Mouse (Mus musculus) liver, embryonic 16.5 days (tissue): ENCODE measurements around the gene Mylk3. TPM values are rescaled to one million over a fixed set of nuclear protein-coding genes. Genes with fewer than 3 reads are reported as not detected.
A peak's percentile ranks its signal among the peaks of the same experiment; 100 is the strongest.

Experiments
- ATAC-seq: fragments of 200-750 bp; cut with Nextera tagmentation; 2 replicates; pipeline ENCODE4 v1.8.0; 2017; ENCODE audit warnings: low read depth, mild to moderate bottlenecking, moderate number of reproducible peaks, moderate library complexity
- H3K27ac ChIP-seq: fragments of 300-500 bp; sonication (generic); 2 replicates; pipeline ENCODE4 v1.5.1; 2014; ENCODE audit warnings: mild to moderate bottlenecking, low read length
- H3K27me3 ChIP-seq: fragments of 300-500 bp; sonication (generic); 2 replicates; pipeline ENCODE4 v1.6.1; 2014; ENCODE audit warnings: low read depth, low read length, mixed read lengths; ENCODE audit not compliant: control insufficient read depth, insufficient read depth
- H3K36me3 ChIP-seq: fragments of 300-500 bp; sonication (generic); 2 replicates; pipeline ENCODE4 v1.6.1; 2014; ENCODE audit warnings: mild to moderate bottlenecking; ENCODE audit not compliant: control insufficient read depth, insufficient read depth
- H3K4me1 ChIP-seq: fragments of 300-500 bp; sonication (generic); 2 replicates; pipeline ENCODE4 v1.6.1; 2014; ENCODE audit warnings: low read depth, low read length, mixed read lengths; ENCODE audit not compliant: control insufficient read depth
- H3K4me2 ChIP-seq: fragments of 300-500 bp; sonication (generic); 2 replicates; pipeline ENCODE4 v1.6.1; 2014; ENCODE audit warnings: low read depth, low read length, mixed read lengths
- H3K4me3 ChIP-seq: fragments of 300-500 bp; sonication (generic); 2 replicates; pipeline ENCODE4 v1.5.1; 2014; ENCODE audit warnings: low read depth, mild to moderate bottlenecking, low read length
- H3K9ac ChIP-seq: fragments of 300-500 bp; sonication (generic); 2 replicates; pipeline ENCODE4 v1.6.1; 2014; ENCODE audit warnings: low read depth, low read length
- H3K9me3 ChIP-seq: fragments of 300-500 bp; sonication (generic); replicated peaks from 2 replicates; pipeline ENCODE4 v1.6.1; 2016; ENCODE audit warnings: low read length; ENCODE audit not compliant: control insufficient read depth
- WGBS: fragments of 180-500 bp; shearing (Covaris S2); extraction: QIAGEN DNeasy Blood & Tissue Kit; methylation state at CpG from one replicate; pipeline ENCODE4 v1.1.7; 2014; ENCODE audit not compliant: insufficient replicate concordance; 5-methylcytosine and 5-hydroxymethylcytosine counted together
- polyA plus RNA-seq: library from polyadenylated mRNA; unstranded; fragments of >200 nt; fragmentation: Nextera tagmentation; extraction: Ambion mirVana; gene quantifications from 2 replicates; pipeline ENCODE4 v1.2.1, GENCODE M21; 2015

Mylk3 gene
- polyA plus RNA-seq, result 66.3 and 66.8 TPM in 2 replicates

DNA sequence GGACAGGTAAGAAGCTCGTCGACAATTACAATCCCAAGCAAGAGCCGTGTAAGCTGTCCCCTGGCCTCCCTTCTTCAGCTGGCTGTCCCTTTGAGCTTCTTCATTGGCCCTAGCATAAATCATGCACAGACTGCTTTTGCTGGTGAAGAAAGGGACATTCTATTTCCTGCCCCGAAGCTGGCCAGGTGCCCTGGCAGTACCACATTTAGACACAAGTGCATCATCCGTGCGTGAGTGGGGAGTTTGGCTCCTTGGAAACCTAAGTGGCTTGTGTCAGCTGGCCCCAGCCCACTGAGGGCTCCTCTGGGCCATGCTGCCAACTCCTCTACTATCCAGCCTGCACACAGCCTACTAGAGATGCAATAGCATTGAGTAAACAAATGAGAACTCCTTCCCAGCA is at the start of gene Mylk3:
Mylk3 (minus strand) TSS at position 141 of the 400 bp plus-strand sequence.
- WGBS, result 75% methylated on average over 6 of the region's 6 CpGs
- Histone ChIP-seq H3K27ac (no peak within 1 kb of the TSS), H3K9me3 (no peaks in the 10 kb centered on the region), H3K36me3 (no peaks in the 10 kb centered on the region), H3K27me3 (no peaks in the 10 kb centered on the region), H3K4me3 (no peak within 1 kb of the TSS), H3K4me1 (peaks cover 25% of the 10 kb centered on the region), H3K9ac (no peak within 1 kb of the TSS), H3K4me2 (no peak within 1 kb of the TSS)
- no peak for ATAC-seq

DNA sequence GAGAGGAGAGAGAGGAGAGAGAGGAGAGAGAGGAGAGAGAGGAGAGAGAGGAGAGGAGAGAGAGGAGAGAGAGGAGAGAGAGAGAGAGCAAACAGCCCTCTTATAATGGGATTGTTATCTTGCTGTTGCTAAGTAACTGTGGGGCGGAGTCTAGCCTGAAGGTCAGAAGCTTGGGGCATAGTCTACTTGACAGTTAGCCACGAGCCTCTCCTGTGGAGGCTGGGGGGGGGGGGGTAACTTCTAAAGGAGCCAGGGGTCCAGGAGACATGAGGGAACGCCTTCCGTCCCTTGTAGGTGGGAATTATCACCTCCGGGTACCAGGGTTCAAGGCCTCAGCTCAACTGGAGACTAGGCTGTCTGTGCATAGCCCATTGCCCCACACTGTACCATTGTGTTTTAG is 49.6 kb upstream of the Mylk3 start:
- H3K4me2 ChIP-seq, result no peak overlapping the region
- H3K9me3 ChIP-seq, result no peaks in the 10 kb centered on the region
- H3K36me3 ChIP-seq, result no peaks in the 10 kb centered on the region
- no peak for ATAC-seq
- H3K4me1 ChIP-seq, result peaks cover 18% of the 10 kb centered on the region
- H3K27me3 ChIP-seq, result no peaks in the 10 kb centered on the region
- no peak overlapping the region for H3K27ac ChIP-seq
- WGBS, result 54% methylated on average over 5 of the region's 5 CpGs
- no peak overlapping the region for H3K9ac ChIP-seq
- H3K4me3 ChIP-seq, result no peak overlapping the region

DNA sequence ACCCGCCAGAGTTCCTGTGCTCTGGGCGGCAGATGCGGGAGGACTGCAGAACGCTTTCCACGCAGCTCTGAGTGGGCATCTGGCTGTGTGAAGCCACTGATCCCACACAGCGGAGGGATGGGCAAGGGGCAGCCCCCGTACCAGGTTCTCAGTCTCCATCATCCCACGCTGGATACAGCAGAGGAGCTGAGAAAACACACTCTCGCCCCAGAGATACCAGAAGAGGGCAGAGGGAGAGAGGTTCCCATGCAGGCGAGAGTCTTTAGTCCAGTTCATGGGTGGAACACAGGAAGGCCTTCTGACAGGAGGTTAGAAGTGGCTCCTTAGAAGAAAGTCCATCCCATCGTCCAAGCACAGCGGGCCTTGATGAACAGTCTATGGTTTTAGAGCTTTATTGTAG is 48.7 kb upstream of the Mylk3 start:
- no peak overlapping the region for H3K27ac ChIP-seq
- H3K27me3 ChIP-seq, result no peaks in the 10 kb centered on the region
- ATAC-seq, result no peak
- 79% methylated on average over 12 of the region's 12 CpGs for WGBS
- no peaks in the 10 kb centered on the region for H3K36me3 ChIP-seq
- no peak overlapping the region for H3K4me2 ChIP-seq
- H3K4me1 ChIP-seq, result peaks cover 21% of the 10 kb centered on the region
- H3K9me3 ChIP-seq, result no peaks in the 10 kb centered on the region
- H3K4me3 ChIP-seq, result no peak overlapping the region
- no peak overlapping the region for H3K9ac ChIP-seq

DNA sequence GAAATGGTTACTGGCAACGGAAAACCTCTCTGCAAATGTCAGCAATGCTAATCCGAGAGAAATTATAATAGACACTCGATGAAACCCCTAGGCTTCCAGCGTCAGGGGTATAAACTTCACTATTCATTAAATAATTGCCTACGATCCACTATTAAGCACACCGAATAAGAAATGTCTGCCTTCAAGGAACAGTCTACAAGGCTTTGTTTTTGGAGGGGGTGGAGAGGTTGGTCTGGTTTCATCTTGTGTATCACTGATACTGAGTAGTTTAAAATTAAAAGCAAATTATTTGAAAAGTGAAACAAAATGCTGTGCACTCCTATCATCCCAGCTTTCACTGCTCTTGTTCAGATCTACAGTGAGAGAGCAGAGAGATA is 46.9 kb upstream of the Mylk3 start:
- peak overlapping the region; percentile 91 for H3K9ac ChIP-seq
- peak overlapping the region; percentile 68 for H3K4me2 ChIP-seq
- H3K4me1 ChIP-seq, result peaks cover 30% of the 10 kb centered on the region
- 0 out of 2 replicates have a peak overlapping the region, but pooled peaks have one; percentile 28 for H3K27ac ChIP-seq
- H3K36me3 ChIP-seq, result no peaks in the 10 kb centered on the region
- WGBS, result 2% methylated on average over 6 of the region's 6 CpGs
- H3K4me3 ChIP-seq, result peak overlapping the region; percentile 92
- H3K27me3 ChIP-seq, result no peaks in the 10 kb centered on the region
- ATAC-seq, result no peak
- no peaks in the 10 kb centered on the region for H3K9me3 ChIP-seq

DNA sequence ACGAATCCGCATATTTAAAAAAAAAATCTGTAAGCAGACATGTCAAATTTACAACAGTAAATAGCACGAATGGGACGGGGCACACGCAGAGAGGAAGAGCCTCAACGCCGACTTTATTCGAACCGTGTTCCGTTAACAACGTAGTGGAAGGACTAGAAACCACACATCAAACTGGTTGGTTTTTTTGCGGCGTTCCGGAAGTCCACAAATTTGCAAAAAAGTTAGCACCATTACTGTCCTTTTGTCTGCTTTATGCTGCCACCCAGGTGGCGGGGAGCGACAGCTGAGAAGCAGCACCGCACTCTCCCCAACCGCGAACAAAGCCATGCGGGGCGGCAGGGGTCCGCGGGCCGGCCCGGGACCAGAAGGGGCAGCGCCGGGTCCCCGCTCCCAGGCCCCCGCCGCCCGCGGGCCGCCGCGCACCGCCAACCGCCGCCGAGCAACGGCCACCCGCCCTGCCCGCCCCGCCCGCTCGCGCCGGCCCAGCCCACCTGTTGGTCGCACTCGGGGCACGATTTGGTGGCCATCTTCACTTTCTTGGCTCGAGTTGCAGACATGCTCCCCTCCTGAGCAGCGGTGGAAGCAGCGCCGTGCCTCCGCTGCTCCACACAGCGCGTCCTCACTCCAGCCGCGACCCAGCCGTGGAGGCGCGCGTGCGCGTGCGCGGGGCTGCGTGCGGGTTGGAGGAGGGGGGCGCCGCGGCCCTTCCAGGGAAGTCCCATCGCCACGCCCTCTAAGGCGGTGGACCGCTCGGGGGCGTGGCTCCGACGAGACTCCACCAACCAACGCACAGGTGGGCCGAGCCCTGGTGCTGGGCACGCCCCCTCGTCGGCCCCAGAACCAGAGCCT is 46.2 kb upstream of the Mylk3 start, which contains the start of gene 4921524J17Rik:
4921524J17Rik (minus strand) TSS at position 666 of the 849 bp plus-strand sequence.
- Histone ChIP-seq H3K36me3 (no peaks in the 10 kb centered on the region), H3K9ac (peak within 1 kb of the TSS; percentile 91), H3K27me3 (no peaks in the 10 kb centered on the region), H3K9me3 (no peaks in the 10 kb centered on the region), H3K27ac (peak within 1 kb of the TSS; percentile 96), H3K4me1 (peaks cover 35% of the 10 kb centered on the region), H3K4me2 (peak within 1 kb of the TSS; percentile 68), H3K4me3 (peak within 1 kb of the TSS; percentile 92)
- under 1% methylated on average over 83 of the region's 85 CpGs for WGBS
- peak; percentile 99 for ATAC-seq

DNA sequence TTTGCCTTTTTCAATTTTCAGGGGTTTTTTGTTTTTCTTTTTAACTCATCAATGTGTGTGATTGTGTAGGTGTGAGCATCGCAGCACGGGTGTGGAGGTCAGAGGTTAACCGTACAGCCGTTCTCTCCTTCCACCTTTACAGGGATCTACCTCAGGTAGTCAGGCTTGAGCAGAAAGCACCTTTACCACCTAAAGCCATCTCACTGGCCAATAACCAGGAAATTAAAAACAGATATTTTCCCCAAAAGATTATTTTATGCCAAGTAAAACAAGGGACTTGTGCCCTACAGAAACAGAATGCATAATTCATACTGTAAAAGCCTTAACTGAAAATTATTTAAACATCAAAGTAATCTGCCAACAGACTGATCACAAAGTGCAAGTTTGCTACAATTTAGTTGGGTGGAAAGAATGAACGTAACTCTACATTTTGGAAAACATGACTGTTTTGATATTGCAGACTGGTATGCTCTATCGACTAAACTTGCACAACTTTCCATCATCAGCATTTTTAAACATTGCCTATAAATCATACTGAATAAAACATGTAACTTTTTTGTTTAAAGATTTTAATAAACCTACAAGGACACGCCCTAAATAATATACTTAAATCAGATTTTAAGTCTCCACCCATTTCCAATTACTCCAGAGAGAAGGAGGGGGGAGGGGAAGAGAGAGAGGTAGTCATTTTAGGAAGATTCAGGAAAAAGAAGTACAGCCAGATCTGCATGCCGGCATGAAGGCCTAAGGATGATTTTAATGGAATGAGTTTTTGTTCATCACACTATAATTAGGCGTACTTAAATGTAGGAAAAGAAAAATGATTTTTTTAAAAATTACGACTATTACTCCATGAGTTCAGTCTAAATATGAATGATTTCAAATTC is 45.4 kb upstream of the Mylk3 start:
- Histone ChIP-seq H3K4me3 (peak overlapping the region; percentile 92), H3K4me1 (peaks cover 41% of the 10 kb centered on the region), H3K9ac (peak overlapping the region; percentile 91), H3K27ac (no peak overlapping the region; the same call in 1 of the 2 replicates), H3K4me2 (peak overlapping the region; percentile 68), H3K36me3 (no peaks in the 10 kb centered on the region), H3K27me3 (no peaks in the 10 kb centered on the region), H3K9me3 (no peaks in the 10 kb centered on the region)
- whole genome bisulfite sequencing, result 12% methylated on average over 10 of the region's 10 CpGs
- no peak for ATAC-seq

DNA sequence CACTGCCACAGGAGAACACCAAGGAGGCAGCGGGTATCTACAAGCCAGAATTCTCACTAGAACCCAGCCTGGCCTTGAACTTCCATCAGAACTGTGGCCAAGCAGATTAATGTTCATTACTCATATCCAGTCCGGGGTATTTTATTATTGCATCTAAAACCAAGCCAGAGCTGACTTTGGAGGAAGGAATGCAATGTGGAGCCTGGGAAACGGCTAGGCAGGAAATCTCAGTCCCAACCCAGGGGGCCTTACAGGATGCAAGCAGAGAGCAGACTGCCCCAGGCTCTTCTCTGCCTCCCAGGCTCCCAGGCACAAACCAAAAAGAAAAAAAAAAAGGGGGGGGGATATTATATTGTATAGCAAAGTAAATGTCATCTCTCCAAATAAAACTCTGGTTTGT is 44.7 kb upstream of the Mylk3 start:
- WGBS, result 26% methylated on average over 3 of the region's 3 CpGs
- H3K9ac ChIP-seq, result no peak overlapping the region; the same call in 1 of the 2 replicates
- H3K27ac ChIP-seq, result peak overlapping the region; percentile 25; the same call in 1 of the 2 replicates

DNA sequence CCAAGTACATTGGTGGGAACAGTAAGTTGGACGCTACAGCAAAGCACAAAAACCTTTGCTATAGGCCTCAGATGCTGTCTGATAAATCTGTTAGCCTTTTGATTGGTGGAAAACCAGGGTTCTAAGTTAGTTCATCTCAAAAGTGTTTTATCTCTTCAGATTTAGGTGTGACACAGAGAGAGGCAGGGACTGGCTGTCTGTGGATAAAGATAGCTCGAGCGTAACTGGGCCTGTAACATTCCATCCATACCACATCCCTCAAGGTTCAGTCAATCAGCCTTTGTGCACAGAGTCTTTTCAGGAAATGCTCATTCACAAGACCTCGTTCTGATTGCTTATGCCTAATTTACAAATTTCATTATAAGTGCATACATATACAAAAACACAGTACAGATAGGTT is 43.1 kb upstream of the Mylk3 start:
- H3K9me3 ChIP-seq, result no peaks in the 10 kb centered on the region
- WGBS, result 17% methylated on average over 4 of the region's 4 CpGs
- H3K27me3 ChIP-seq, result no peaks in the 10 kb centered on the region
- H3K36me3 ChIP-seq, result no peaks in the 10 kb centered on the region
- H3K9ac ChIP-seq, result no peak overlapping the region
- H3K4me3 ChIP-seq, result no peak overlapping the region
- H3K27ac ChIP-seq, result no peak overlapping the region
- ATAC-seq, result no peak
- H3K4me2 ChIP-seq, result peak overlapping the region; percentile 12; the same call in 1 of the 2 replicates
- H3K4me1 ChIP-seq, result peaks cover 51% of the 10 kb centered on the region

More for the DNA sequence above, 44.7 kb upstream of the Mylk3 start:
- ATAC-seq, result no peak
- peak overlapping the region; percentile 92; the same call in 1 of the 2 replicates for H3K4me3 ChIP-seq
- H3K27me3 ChIP-seq, result no peaks in the 10 kb centered on the region
- peaks cover 45% of the 10 kb centered on the region for H3K4me1 ChIP-seq
- no peaks in the 10 kb centered on the region for H3K36me3 ChIP-seq
- H3K4me2 ChIP-seq, result peak overlapping the region; percentile 68
- H3K9me3 ChIP-seq, result no peaks in the 10 kb centered on the region
